Mouse (Mus musculus) testis, adult 2 months (tissue): ENCODE results near the gene Gm6526.
"Not testable (repeated sequence)": the region's sequence is repeated elsewhere in the genome, so short reads cannot be mapped to it uniquely, and the experiment has no call there.

Experiments
- CTCF ChIP-seq: fragments of 200-500 bp; IDR thresholded peaks from 2 replicates; pipeline ENCODE4 v1.5.1; 2012; ENCODE audit warnings: low read depth, mild to moderate bottlenecking, inconsistent platforms, low read length, moderate library complexity; ENCODE audit not compliant: control insufficient read depth, insufficient read depth, insufficient replicate concordance
- POLR2A ChIP-seq: fragments of 200-500 bp; IDR thresholded peaks from 2 replicates; pipeline ENCODE4 v1.6.1; 2012; ENCODE audit warnings: low read depth, mild to moderate bottlenecking, inconsistent platforms, low read length, moderate library complexity; ENCODE audit not compliant: control insufficient read depth

- not testable (repeated sequence) for TF ChIP-seq CTCF
- TF ChIP-seq POLR2A, result peak; percentile 45; the same call in 1 of the 2 replicates
Measured at GRCm38 (mm10) chr14:43796905-43797470, 49.3 kb downstream of the Gm6526 start.
